Mouse (Mus musculus): Measurements from ENCODE around the gene Ocrl. TPM values are rescaled to one million over a fixed set of nuclear protein-coding genes. Genes with fewer than 3 reads are reported as not detected.

Gene Ocrl
- total RNA-seq, 4 experiments from 2014 or later: 12.5 to 18.1 (median 13.1) TPM

- no peak for DNase-seq (ENCODE audit: low spot score in 2 of 2)
Observed at GRCm38 (mm10) chrX:47977078-47977477, 64.9 kb downstream of the Ocrl start.

GRCm38 (mm10) chrX:47985000-47985619, 72.9 kb downstream of the Ocrl start:
- DNase-seq (ENCODE audit: low spot score in 2 of 2): peak; percentile 15 to 37

- peak; percentile 37 to 46 for DNase-seq (ENCODE audit: low spot score in 2 of 2)
Observed at GRCm38 (mm10) chrX:47988024-47988423, 75.8 kb downstream of the Ocrl start.

GRCm38 (mm10) chrX:47992606-47993005, 80.4 kb downstream of the Ocrl start:
- peak; percentile 25 to 54 for DNase-seq (ENCODE audit: low spot score in 2 of 2)

- no peak for DNase-seq (ENCODE audit: low spot score in 2 of 2)
Observed at GRCm38 (mm10) chrX:47998412-47998811, 86.2 kb downstream of the Ocrl start.

GRCm38 (mm10) chrX:48001151-48001550, 89.0 kb downstream of the Ocrl start:
- DNase-seq (ENCODE audit: low spot score in 2 of 2): no peak

- no peak for DNase-seq (ENCODE audit: low spot score in 2 of 2)
Observed at GRCm38 (mm10) chrX:48004786-48005185, 92.6 kb downstream of the Ocrl start.

GRCm38 (mm10) chrX:48006062-48006461, 93.9 kb downstream of the Ocrl start:
- DNase-seq (ENCODE audit: low spot score in 2 of 2): no peak

GRCm38 (mm10) chrX:48011656-48012055, 99.5 kb downstream of the Ocrl start:
- no peak for DNase-seq (ENCODE audit: low spot score in 2 of 2)

Other genes with a start within 250 kb of the Ocrl start
- gene Smarca1, start 19.4 kb upstream of the Ocrl start, total RNA-seq (2022): 1 to 10 TPM; 4.4 to 8.4 (median 6.5) TPM
- gene Apln, start 122.5 kb downstream of the Ocrl start, total RNA-seq (2022): under 1 TPM; 0.21 to 0.54 (median 0.30) TPM
- gene Xpnpep2, start 196.3 kb downstream of the Ocrl start, total RNA-seq (2022): under 1 TPM; 0.34 to 0.40 (median 0.37) TPM
- gene Sash3, start 234.0 kb downstream of the Ocrl start, total RNA-seq (2022): under 1 TPM in 3 of 4 experiments, not detected in 1; 0.10 to 0.46 (median 0.18) TPM

All from gastrocnemius, adult 8-10 months (tissue).